Mouse (Mus musculus): ENCODE data around the gene Ndufv1. TPM values are rescaled to one million over a fixed set of nuclear protein-coding genes. Genes with fewer than 3 reads are reported as not detected.

Gene Ndufv1
- 164 TPM for polyA plus RNA-seq (2017; shearing (Covaris generic))

GRCm38 (mm10) chr19:4012432-4013022 lies at the start of gene Ndufv1:
Gene Ndufv1 (minus strand): TSS chr19:4012806.

GRCm38 (mm10) chr19:4059069-4059740 lies 46.6 kb upstream of the Ndufv1 start, which contains the start of gene Gstp3:
Gene Gstp3 (minus strand): TSS chr19:4059569.

GRCm38 (mm10) chr19:4045966-4046865 lies 33.6 kb upstream of the Ndufv1 start, which contains the start of gene Gstp2:
Gene Gstp2 (minus strand): TSS chr19:4046023.

GRCm38 (mm10) chr19:4037788-4038232 lies 25.2 kb upstream of the Ndufv1 start, which contains the start of gene Gstp1:
Gene Gstp1 (minus strand): TSS chr19:4037985.

GRCm38 (mm10) chr19:4003112-4003511 lies 9.5 kb downstream of the Ndufv1 start, which contains the start of gene Doc2g:
Gene Doc2g (plus strand): TSS chr19:4003313.

GRCm38 (mm10) chr19:4000119-4000900 lies 12.3 kb downstream of the Ndufv1 start, which contains the start of the genes Nudt8 and Gm49405:
Gene Nudt8 (plus strand): TSS chr19:4000580.
Gene Gm49405 (plus strand): TSS chr19:4000626.

GRCm38 (mm10) chr19:3992416-3992815 lies 20.2 kb downstream of the Ndufv1 start, which contains the start of gene Tbx10:
Gene Tbx10 (plus strand): TSS chr19:3992752.

GRCm38 (mm10) chr19:3986334-3986733 lies 26.3 kb downstream of the Ndufv1 start, which contains the start of gene Acy3:
Gene Acy3 (plus strand): TSS chr19:3986570.

GRCm38 (mm10) chr19:3972229-3972628 lies 40.4 kb downstream of the Ndufv1 start, which contains the start of gene Aldh3b2:
Gene Aldh3b2 (plus strand): TSS chr19:3972328.

GRCm38 (mm10) chr19:3958470-3958869 lies 54.1 kb downstream of the Ndufv1 start, which contains the start of gene Aldh3b3:
Gene Aldh3b3 (plus strand): TSS chr19:3958645.

Other genes with a start within 250 kb of the Ndufv1 start
- 88.9 TPM for gene Kmt5b, start 245.4 kb downstream of the Ndufv1 start, polyA plus RNA-seq (2017; shearing (Covaris generic))
- gene Chka, start 161.0 kb downstream of the Ndufv1 start, polyA plus RNA-seq (2017; shearing (Covaris generic)) = 16.3 TPM
- gene Tcirg1, start 105.7 kb downstream of the Ndufv1 start, polyA plus RNA-seq (2017; shearing (Covaris generic)) = 74.4 TPM
- gene Ndufs8, start 100.0 kb downstream of the Ndufv1 start, polyA plus RNA-seq (2017; shearing (Covaris generic)) = 187 TPM
- 0.23 TPM for gene Aldh3b1, start 83.0 kb downstream of the Ndufv1 start, polyA plus RNA-seq (2017; shearing (Covaris generic))
- 37.5 TPM for gene Unc93b1, start 77.6 kb downstream of the Ndufv1 start, polyA plus RNA-seq (2017; shearing (Covaris generic))
- not detected for gene Aldh3b3, start 54.2 kb downstream of the Ndufv1 start, polyA plus RNA-seq (2017; shearing (Covaris generic))
- gene Aldh3b2, start 40.5 kb downstream of the Ndufv1 start, polyA plus RNA-seq (2017; shearing (Covaris generic)) = not detected
- gene Acy3, start 26.2 kb downstream of the Ndufv1 start, polyA plus RNA-seq (2017; shearing (Covaris generic)) = 0.60 TPM
- gene Tbx10, start 20.1 kb downstream of the Ndufv1 start, polyA plus RNA-seq (2017; shearing (Covaris generic)) = not detected
- 17.6 TPM for gene Nudt8, start 12.2 kb downstream of the Ndufv1 start, polyA plus RNA-seq (2017; shearing (Covaris generic))
- 2.0 TPM for gene Gm49405, start 12.2 kb downstream of the Ndufv1 start, polyA plus RNA-seq (2017; shearing (Covaris generic))
- 3.5 TPM for gene Doc2g, start 9.5 kb downstream of the Ndufv1 start, polyA plus RNA-seq (2017; shearing (Covaris generic))
- gene Gstp1, start 25.2 kb upstream of the Ndufv1 start, polyA plus RNA-seq (2017; shearing (Covaris generic)) = 512 TPM
- 2.0 TPM for gene Gstp2, start 33.2 kb upstream of the Ndufv1 start, polyA plus RNA-seq (2017; shearing (Covaris generic))
- 96.6 TPM for gene Gstp3, start 46.8 kb upstream of the Ndufv1 start, polyA plus RNA-seq (2017; shearing (Covaris generic))
- not detected for gene Cabp2, start 68.8 kb upstream of the Ndufv1 start, polyA plus RNA-seq (2017; shearing (Covaris generic))
- gene Cdk2ap2, start 84.4 kb upstream of the Ndufv1 start, polyA plus RNA-seq (2017; shearing (Covaris generic)) = 799 TPM
- gene Pitpnm1, start 87.2 kb upstream of the Ndufv1 start, polyA plus RNA-seq (2017; shearing (Covaris generic)) = 330 TPM
- 195 TPM for gene Aip, start 113.1 kb upstream of the Ndufv1 start, polyA plus RNA-seq (2017; shearing (Covaris generic))
- not detected for gene Gpr152, start 127.0 kb upstream of the Ndufv1 start, polyA plus RNA-seq (2017; shearing (Covaris generic))
- 0.41 TPM for gene Cabp4, start 131.2 kb upstream of the Ndufv1 start, polyA plus RNA-seq (2017; shearing (Covaris generic))
- 394 TPM for gene Coro1b, start 135.8 kb upstream of the Ndufv1 start, polyA plus RNA-seq (2017; shearing (Covaris generic))
- 1,480 TPM for gene Ptprcap, start 140.8 kb upstream of the Ndufv1 start, polyA plus RNA-seq (2017; shearing (Covaris generic))
- gene Rps6kb2, start 150.5 kb upstream of the Ndufv1 start, polyA plus RNA-seq (2017; shearing (Covaris generic)) = 49.1 TPM
- gene Carns1, start 162.7 kb upstream of the Ndufv1 start, polyA plus RNA-seq (2017; shearing (Covaris generic)) = 36.9 TPM
- 782 TPM for gene Tbc1d10c, start 178.5 kb upstream of the Ndufv1 start, polyA plus RNA-seq (2017; shearing (Covaris generic))
- gene Ppp1ca, start 179.3 kb upstream of the Ndufv1 start, polyA plus RNA-seq (2017; shearing (Covaris generic)) = 1,094 TPM
- 80.3 TPM for gene Rad9a, start 188.9 kb upstream of the Ndufv1 start, polyA plus RNA-seq (2017; shearing (Covaris generic))
- gene Clcf1, start 201.4 kb upstream of the Ndufv1 start, polyA plus RNA-seq (2017; shearing (Covaris generic)) = 38.4 TPM
- 0.61 TPM for gene AC109138.7, start 201.6 kb upstream of the Ndufv1 start, polyA plus RNA-seq (2017; shearing (Covaris generic))
- 113 TPM for gene Pold4, start 219.1 kb upstream of the Ndufv1 start, polyA plus RNA-seq (2017; shearing (Covaris generic))